Mouse (Mus musculus): ENCODE measurements around the gene Rnf214. TPM values are rescaled to one million over a fixed set of nuclear protein-coding genes. Genes with fewer than 3 reads are reported as not detected.

Gene Rnf214
- polyA plus RNA-seq, 1 experiment from 2014 or later, result 21.5 TPM

GRCm38 (mm10) chr9:45840331-45840730 is 66.4 kb downstream of the Rnf214 start:
- 0 out of 2 replicates have a peak overlapping the region, but pooled peaks have one; percentile 89 for H3K4me3 ChIP-seq (ENCODE audit: low read depth, low read length)
- no peaks in the 10 kb centered on the region for H3K9me3 ChIP-seq (ENCODE audit: control insufficient read depth)
- WGBS, result 61% methylated on average over 5 of the region's 5 CpGs
- H3K27me3 ChIP-seq (replicated peaks; ENCODE audit: control insufficient read depth, insufficient read depth, low read length), result no peaks in the 10 kb centered on the region
- peaks cover 4% of the 10 kb centered on the region; the same call in 1 of the 2 replicates for H3K4me1 ChIP-seq (replicated peaks; ENCODE audit: control insufficient read depth, insufficient read depth, low read length)
- H3K9ac ChIP-seq (ENCODE audit: low read depth, low read length), result 0 out of 2 replicates have a peak overlapping the region, but pooled peaks have one; percentile 79
- no peak for ATAC-seq
- peak overlapping the region; percentile 94 for H3K4me2 ChIP-seq (replicated peaks; ENCODE audit: low read depth)
- TF ChIP-seq CTCF (IDR thresholded peaks at IDR 0.05; ENCODE audit: low read depth), result no peak
- no peak overlapping the region for H3K27ac ChIP-seq (ENCODE audit: low read depth, low read length)
- no peaks in the 10 kb centered on the region for H3K36me3 ChIP-seq (ENCODE audit: control insufficient read depth, insufficient read depth)

- H3K9ac ChIP-seq (ENCODE audit: low read depth, low read length), result peak overlapping the region; percentile 79
Observed at GRCm38 (mm10) chr9:45839982-45840300, 66.8 kb downstream of the Rnf214 start.

GRCm38 (mm10) chr9:45839139-45839981 is 67.4 kb downstream of the Rnf214 start:
- Histone ChIP-seq H3K9ac (ENCODE audit: low read depth, low read length) (peak overlapping the region; percentile 79), H3K4me1 (replicated peaks; ENCODE audit: control insufficient read depth, insufficient read depth, low read length) (peaks cover 4% of the 10 kb centered on the region; the same call in 1 of the 2 replicates), H3K4me3 (ENCODE audit: low read depth, low read length) (peak overlapping the region; percentile 89), H3K27me3 (replicated peaks; ENCODE audit: control insufficient read depth, insufficient read depth, low read length) (no peaks in the 10 kb centered on the region), H3K9me3 (ENCODE audit: control insufficient read depth) (no peaks in the 10 kb centered on the region), H3K4me2 (replicated peaks; ENCODE audit: low read depth) (peak overlapping the region; percentile 94), H3K27ac (ENCODE audit: low read depth, low read length) (no peak overlapping the region), H3K36me3 (ENCODE audit: control insufficient read depth, insufficient read depth) (no peaks in the 10 kb centered on the region)
- 17% methylated on average over 17 of the region's 17 CpGs for WGBS
- peak; percentile 19 for ATAC-seq
- TF ChIP-seq CTCF (IDR thresholded peaks at IDR 0.05; ENCODE audit: low read depth), result no peak

More at GRCm38 (mm10) chr9:45839982-45840300, 66.8 kb downstream of the Rnf214 start:
- no peak for ATAC-seq
- Histone ChIP-seq H3K27me3 (replicated peaks; ENCODE audit: control insufficient read depth, insufficient read depth, low read length) (no peaks in the 10 kb centered on the region), H3K27ac (ENCODE audit: low read depth, low read length) (no peak overlapping the region), H3K36me3 (ENCODE audit: control insufficient read depth, insufficient read depth) (no peaks in the 10 kb centered on the region), H3K4me1 (replicated peaks; ENCODE audit: control insufficient read depth, insufficient read depth, low read length) (peaks cover 4% of the 10 kb centered on the region; the same call in 1 of the 2 replicates), H3K4me3 (ENCODE audit: low read depth, low read length) (peak overlapping the region; percentile 89), H3K4me2 (replicated peaks; ENCODE audit: low read depth) (peak overlapping the region; percentile 94), H3K9me3 (ENCODE audit: control insufficient read depth) (no peaks in the 10 kb centered on the region)
- TF ChIP-seq CTCF (IDR thresholded peaks at IDR 0.05; ENCODE audit: low read depth), result no peak
- 66% methylated on average over 7 of the region's 7 CpGs for WGBS

- peak; percentile 63 for TF ChIP-seq CTCF (IDR thresholded peaks at IDR 0.05; ENCODE audit: low read depth)
- no peak within 1 kb of the TSS for H3K27ac ChIP-seq (ENCODE audit: low read depth, low read length)
- H3K27me3 ChIP-seq (replicated peaks; ENCODE audit: control insufficient read depth, insufficient read depth, low read length), result no peaks in the 10 kb centered on the region
- WGBS, result under 1% methylated on average over 40 of the region's 40 CpGs
- peak within 1 kb of the TSS; percentile 79 for H3K9ac ChIP-seq (ENCODE audit: low read depth, low read length)
- peak; percentile 42 for ATAC-seq
- H3K4me3 ChIP-seq (ENCODE audit: low read depth, low read length), result peak within 1 kb of the TSS; percentile 89
- H3K4me1 ChIP-seq (replicated peaks; ENCODE audit: control insufficient read depth, insufficient read depth, low read length), result peaks cover 4% of the 10 kb centered on the region; the same call in 1 of the 2 replicates
- peak within 1 kb of the TSS; percentile 94 for H3K4me2 ChIP-seq (replicated peaks; ENCODE audit: low read depth)
- no peaks in the 10 kb centered on the region for H3K36me3 ChIP-seq (ENCODE audit: control insufficient read depth, insufficient read depth)
- H3K9me3 ChIP-seq (ENCODE audit: control insufficient read depth), result no peaks in the 10 kb centered on the region
Observed at GRCm38 (mm10) chr9:45838434-45839138, 68.1 kb downstream of the Rnf214 start, which contains the start of gene Bace1. Gene Bace1, plus strand, starts transcription at chr9:45838580.

GRCm38 (mm10) chr9:45838069-45838433 is 68.7 kb downstream of the Rnf214 start:
- H3K9me3 ChIP-seq (ENCODE audit: control insufficient read depth), result no peaks in the 10 kb centered on the region
- H3K36me3 ChIP-seq (ENCODE audit: control insufficient read depth, insufficient read depth), result no peaks in the 10 kb centered on the region
- peaks cover 4% of the 10 kb centered on the region; the same call in 1 of the 2 replicates for H3K4me1 ChIP-seq (replicated peaks; ENCODE audit: control insufficient read depth, insufficient read depth, low read length)
- H3K27me3 ChIP-seq (replicated peaks; ENCODE audit: control insufficient read depth, insufficient read depth, low read length), result no peaks in the 10 kb centered on the region
- 21% methylated on average over 4 of the region's 4 CpGs for WGBS
- no peak for ATAC-seq
- H3K27ac ChIP-seq (ENCODE audit: low read depth, low read length), result no peak overlapping the region
- peak overlapping the region; percentile 89 for H3K4me3 ChIP-seq (ENCODE audit: low read depth, low read length)
- peak overlapping the region; percentile 94 for H3K4me2 ChIP-seq (replicated peaks; ENCODE audit: low read depth)
- H3K9ac ChIP-seq (ENCODE audit: low read depth, low read length), result peak overlapping the region; percentile 79; the same call in 1 of the 2 replicates
- no peak for TF ChIP-seq CTCF (IDR thresholded peaks at IDR 0.05; ENCODE audit: low read depth)

GRCm38 (mm10) chr9:45833461-45833860 is 73.2 kb downstream of the Rnf214 start:
- no peak overlapping the region for H3K9ac ChIP-seq (ENCODE audit: low read depth, low read length)
- no peaks in the 10 kb centered on the region for H3K4me1 ChIP-seq (replicated peaks; ENCODE audit: control insufficient read depth, insufficient read depth, low read length)
- H3K27ac ChIP-seq (ENCODE audit: low read depth, low read length), result no peak overlapping the region
- H3K4me2 ChIP-seq (replicated peaks; ENCODE audit: low read depth), result no peak overlapping the region
- peak; percentile 35; the same call in 1 of the 2 replicates for ATAC-seq
- TF ChIP-seq CTCF (IDR thresholded peaks at IDR 0.05; ENCODE audit: low read depth), result no peak
- 0 out of 2 replicates have a peak, but pooled peaks cover 5% of the 10 kb centered on the region for H3K9me3 ChIP-seq (ENCODE audit: control insufficient read depth)
- H3K27me3 ChIP-seq (replicated peaks; ENCODE audit: control insufficient read depth, insufficient read depth, low read length), result no peaks in the 10 kb centered on the region
- H3K36me3 ChIP-seq (ENCODE audit: control insufficient read depth, insufficient read depth), result no peaks in the 10 kb centered on the region
- WGBS, result 63% methylated on average over 2 of the region's 2 CpGs
- no peak overlapping the region for H3K4me3 ChIP-seq (ENCODE audit: low read depth, low read length)

Data from intestine, postnatal 0 days (tissue).